Mouse (Mus musculus) adrenal gland, adult 18-20 months (tissue): ENCODE results near the gene Marcksl1. TPM values are rescaled to one million over a fixed set of nuclear protein-coding genes. Genes with fewer than 3 reads are reported as not detected.
"Not testable (repeated sequence)": the region's sequence is repeated elsewhere in the genome, so short reads cannot be mapped to it uniquely, and the experiment has no call there.

Experiments used
- DNase-seq, 2 experiments: peaks; one replicate each; pipeline ENCODE4 v3.0.0; 2021 to 2022; ENCODE audit warnings: low spot score in 2 of 2
- total RNA-seq, 2 experiments: library from RNA; stranded (reverse); gene quantifications; 1 replicate in 1 of 2; 2 replicates in 1 of 2; pipeline ENCODE4 v1.2.3; 2021

The Marcksl1 gene
- total RNA-seq, 2 experiments from 2014 or later = 29.3 to 30.4 TPM

- no peak for DNase-seq
Observed at GRCm38 (mm10) chr4:129508834-129509600, 4.4 kb upstream of the Marcksl1 start.

- DNase-seq = no peak
Observed at GRCm38 (mm10) chr4:129509650-129510049, 3.7 kb upstream of the Marcksl1 start.

- DNase-seq = no peak
Observed at GRCm38 (mm10) chr4:129510723-129511412, 2.5 kb upstream of the Marcksl1 start.

- no peak for DNase-seq
Observed at GRCm38 (mm10) chr4:129511413-129512096, 1.8 kb upstream of the Marcksl1 start.

- DNase-seq = no peak
Observed at GRCm38 (mm10) chr4:129513891-129514290, 510 bp downstream of the Marcksl1 start.

- peak; percentile 64 to 71 for DNase-seq
Observed at GRCm38 (mm10) chr4:129514300-129514898, 1.0 kb downstream of the Marcksl1 start.

- no peak for DNase-seq
Observed at GRCm38 (mm10) chr4:129516925-129517324, 3.5 kb downstream of the Marcksl1 start.

- DNase-seq = no peak
Observed at GRCm38 (mm10) chr4:129518519-129518918, 5.1 kb downstream of the Marcksl1 start.

GRCm38 (mm10) chr4:129525338-129525737 is 12.0 kb downstream of the Marcksl1 start:
- no peak for DNase-seq

GRCm38 (mm10) chr4:129525889-129526288 is 12.5 kb downstream of the Marcksl1 start:
- no peak for DNase-seq

- not testable (repeated sequence) for DNase-seq
Observed at GRCm38 (mm10) chr4:129528901-129529300, 15.5 kb downstream of the Marcksl1 start.

GRCm38 (mm10) chr4:129540012-129540411 is 26.6 kb downstream of the Marcksl1 start:
- no peak for DNase-seq

- peak in 1 of 2 experiments; percentile 33 for DNase-seq
Observed at GRCm38 (mm10) chr4:129541868-129542591, 28.6 kb downstream of the Marcksl1 start.

- DNase-seq = peak; percentile 97
Observed at GRCm38 (mm10) chr4:129542592-129543141, 29.3 kb downstream of the Marcksl1 start, which contains the start of gene Hdac1. Hdac1 (minus strand) TSS chr4:129542713.

GRCm38 (mm10) chr4:129544106-129544505 is 30.7 kb downstream of the Marcksl1 start:
- no peak for DNase-seq

- DNase-seq = not testable (repeated sequence)
Observed at GRCm38 (mm10) chr4:129547631-129548030, 34.2 kb downstream of the Marcksl1 start.

GRCm38 (mm10) chr4:129549306-129549705 is 35.9 kb downstream of the Marcksl1 start:
- DNase-seq = peak in 1 of 2 experiments; percentile 39

GRCm38 (mm10) chr4:129550295-129550694 is 36.9 kb downstream of the Marcksl1 start:
- DNase-seq = no peak

- not testable (repeated sequence) for DNase-seq
Observed at GRCm38 (mm10) chr4:129554512-129554911, 41.1 kb downstream of the Marcksl1 start.

- peak; percentile 65 to 68 for DNase-seq
Observed at GRCm38 (mm10) chr4:129555421-129555861, 42.1 kb downstream of the Marcksl1 start.
